Mouse (Mus musculus) frontal cortex, adult 2 months (tissue): ENCODE data around the gene Mtf1. TPM values are rescaled to one million over a fixed set of nuclear protein-coding genes. Genes with fewer than 3 reads are reported as not detected.

Experiments used
- polyA plus RNA-seq: library from polyadenylated mRNA; depleted of rRNA; stranded (reverse); fragments of >200 nt; gene quantifications from 2 replicates; pipeline ENCODE4 v1.2.3, GENCODE M21; 2012; rRNA removed

The Mtf1 gene
- polyA plus RNA-seq, 1 experiment, result 13.2 TPM

Other genes with a start within 250 kb of the Mtf1 start
- 0.14 and 0.21 TPM in 2 replicates for gene 3100002H09Rik, start 191.3 kb upstream of the Mtf1 start, polyA plus RNA-seq
- 6.9 and 11.6 TPM in 2 replicates for gene Pou3f1, start 145.3 kb upstream of the Mtf1 start, polyA plus RNA-seq
- 19.0 and 20.7 TPM in 2 replicates for gene Utp11, start 108.5 kb upstream of the Mtf1 start, polyA plus RNA-seq
- gene Fhl3, start 101.4 kb upstream of the Mtf1 start, polyA plus RNA-seq, result 2.0 and 2.2 TPM in 2 replicates
- gene Sf3a3, start 87.3 kb upstream of the Mtf1 start, polyA plus RNA-seq, result 35.5 and 40.4 TPM in 2 replicates
- gene Inpp5b, start 60.3 kb upstream of the Mtf1 start, polyA plus RNA-seq, result 58.0 and 71.4 TPM in 2 replicates
- 34.5 and 36.8 TPM in 2 replicates for gene Yrdc, start 48.6 kb downstream of the Mtf1 start, polyA plus RNA-seq
- gene 1110065P20Rik, start 49.1 kb downstream of the Mtf1 start, polyA plus RNA-seq, result 91.4 and 98.1 TPM in 2 replicates
- 48.7 and 52.5 TPM in 2 replicates for gene Maneal, start 60.1 kb downstream of the Mtf1 start, polyA plus RNA-seq
- gene Epha10, start 78.8 kb downstream of the Mtf1 start, polyA plus RNA-seq, result 49.8 and 50.9 TPM in 2 replicates
- gene 9930104L06Rik, start 134.9 kb downstream of the Mtf1 start, polyA plus RNA-seq, result 20.9 and 21.3 TPM in 2 replicates
- 2.0 and 2.6 TPM in 2 replicates for gene Cdca8, start 137.2 kb downstream of the Mtf1 start, polyA plus RNA-seq
- 3.6 and 8.3 TPM in 2 replicates for gene Rspo1, start 184.3 kb downstream of the Mtf1 start, polyA plus RNA-seq
- gene Gnl2, start 214.5 kb downstream of the Mtf1 start, polyA plus RNA-seq, result 115 and 127 TPM in 2 replicates